Mouse (Mus musculus): Measurements from ENCODE around the gene Ube2cbp.

The Ube2cbp gene

DNA sequence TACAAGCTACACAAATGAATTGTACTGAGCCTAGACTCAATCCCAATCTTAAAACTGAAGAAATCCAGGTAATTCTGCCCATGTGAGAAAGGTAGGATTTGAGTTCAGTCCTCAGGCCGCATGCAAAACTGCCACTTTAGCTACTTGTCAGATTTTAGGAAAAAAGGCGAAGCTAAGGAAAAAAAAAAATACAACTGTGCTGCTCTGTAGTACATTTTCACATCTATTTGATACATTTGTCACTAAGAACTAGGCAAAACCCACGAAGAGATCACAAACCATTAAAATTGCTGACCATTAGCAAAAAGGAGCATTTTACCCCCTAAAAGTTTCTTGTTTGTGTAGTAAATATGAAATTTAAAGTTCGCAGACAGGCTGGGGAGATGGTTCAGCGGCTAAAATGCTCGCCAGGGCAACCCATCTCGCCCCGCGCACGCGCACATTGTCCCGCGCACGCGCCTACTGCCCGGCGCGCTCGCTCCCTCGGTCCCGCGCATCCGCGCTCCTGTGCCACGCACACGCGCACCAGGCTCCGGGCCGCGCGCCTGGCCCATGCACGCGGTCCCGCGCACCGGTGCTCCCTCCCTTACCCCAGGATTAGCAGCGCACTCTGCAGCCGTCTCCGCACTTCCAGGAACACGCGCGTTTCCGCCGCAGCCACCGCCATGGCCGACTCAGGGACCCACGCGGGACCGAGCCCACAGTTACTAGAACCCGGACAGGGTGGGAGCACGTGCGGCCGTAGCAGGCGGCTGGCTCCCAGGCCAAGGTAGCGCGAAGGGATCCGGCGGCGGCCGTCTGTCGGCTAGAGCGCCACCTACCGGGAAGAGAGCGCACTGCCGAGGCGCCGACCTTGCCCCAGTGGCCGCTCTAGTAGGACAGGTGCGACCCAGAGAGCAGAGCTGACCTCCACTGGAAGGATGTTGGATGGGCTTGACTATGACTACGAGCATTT lies at the start of gene Ube2cbp:
Gene Ube2cbp (minus strand): TSS at position 800 of the 955 bp plus-strand sequence.
- DNase-seq, result peak; percentile 89 to 92

DNA sequence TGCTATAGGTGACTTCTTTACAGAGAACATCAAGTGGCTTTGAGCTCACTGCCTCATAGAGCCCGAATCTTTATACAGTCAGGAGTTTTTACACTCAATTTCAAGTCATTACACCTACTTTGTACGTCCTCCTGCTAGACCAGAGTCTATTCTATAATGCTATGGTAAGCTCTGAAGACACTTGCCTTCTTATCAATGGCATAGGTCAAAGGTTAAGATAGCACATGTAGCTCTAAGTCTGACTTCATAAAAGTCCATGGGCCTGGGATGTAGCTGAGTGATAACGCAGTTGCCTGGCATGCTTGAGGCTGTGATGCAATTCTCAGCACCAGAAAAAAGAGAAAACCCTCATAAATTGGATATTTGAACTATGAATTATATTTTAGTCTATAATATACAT lies 49.6 kb upstream of the Ube2cbp start:
- no peak for DNase-seq

DNA sequence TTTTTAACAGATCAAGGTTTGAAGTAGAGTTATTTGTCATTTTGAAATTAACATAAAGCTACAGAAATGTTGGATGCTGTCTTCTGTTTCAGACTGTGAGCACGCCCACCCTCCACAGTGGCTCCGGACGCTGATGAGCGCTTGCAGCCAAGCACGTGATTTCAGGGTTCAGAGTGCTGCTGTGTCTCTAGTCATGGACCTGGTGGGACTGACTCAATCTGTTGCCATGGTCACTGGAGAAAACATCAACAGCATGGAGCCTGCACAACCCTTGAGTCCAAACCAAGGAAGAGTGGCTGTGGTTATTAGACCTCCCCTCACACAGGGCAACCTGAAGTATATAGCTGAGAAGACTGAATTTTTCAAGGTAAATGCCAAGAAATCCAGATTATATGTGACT lies 49.0 kb upstream of the Ube2cbp start:
- peak in 1 of 2 experiments; percentile 4 for DNase-seq

GRCm38 (mm10) chr9:86507437-86507836 lies 42.7 kb upstream of the Ube2cbp start:
- no peak for DNase-seq

DNA sequence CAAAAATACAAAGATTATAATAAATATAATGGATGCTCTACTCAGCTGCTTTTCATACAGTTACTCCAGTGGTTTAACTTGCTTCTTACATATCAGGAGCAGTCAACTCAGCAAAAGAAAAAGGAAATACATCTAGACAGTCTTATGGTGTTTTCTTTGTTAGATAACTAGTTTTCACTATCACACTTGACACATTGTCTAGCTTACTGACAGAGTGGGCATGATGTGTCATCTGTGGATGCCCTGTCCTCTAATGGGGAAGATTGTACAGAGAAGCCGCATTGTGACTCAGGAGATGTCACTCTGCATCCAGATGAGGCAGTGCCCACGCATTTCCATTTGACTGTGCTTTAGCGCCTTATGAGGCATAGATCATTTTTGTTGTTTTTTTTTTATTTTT lies 34.3 kb upstream of the Ube2cbp start:
- no peak for DNase-seq

DNA sequence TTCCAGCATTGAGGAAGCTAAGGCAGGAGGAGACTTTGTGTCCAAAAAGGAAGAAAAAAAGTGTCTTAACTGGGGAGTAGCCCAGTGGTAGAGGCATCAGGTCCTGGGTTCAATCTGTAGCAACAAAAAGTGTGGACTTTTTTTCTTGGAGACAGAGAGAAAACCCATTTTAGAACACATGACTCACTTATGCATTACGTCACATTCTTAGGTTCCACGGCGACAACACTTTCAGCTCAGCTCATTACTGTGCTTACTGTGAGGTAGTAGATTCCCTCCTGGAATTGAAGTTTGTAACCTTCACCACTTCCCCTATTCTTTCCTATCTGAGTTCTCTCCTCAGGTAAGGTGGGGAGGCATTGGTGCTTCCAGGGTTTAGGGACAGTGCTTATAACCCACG lies 31.5 kb upstream of the Ube2cbp start:
- DNase-seq, result no peak

- no peak for DNase-seq
Observed at GRCm38 (mm10) chr9:86491740-86492139, 27.0 kb upstream of the Ube2cbp start.

DNA sequence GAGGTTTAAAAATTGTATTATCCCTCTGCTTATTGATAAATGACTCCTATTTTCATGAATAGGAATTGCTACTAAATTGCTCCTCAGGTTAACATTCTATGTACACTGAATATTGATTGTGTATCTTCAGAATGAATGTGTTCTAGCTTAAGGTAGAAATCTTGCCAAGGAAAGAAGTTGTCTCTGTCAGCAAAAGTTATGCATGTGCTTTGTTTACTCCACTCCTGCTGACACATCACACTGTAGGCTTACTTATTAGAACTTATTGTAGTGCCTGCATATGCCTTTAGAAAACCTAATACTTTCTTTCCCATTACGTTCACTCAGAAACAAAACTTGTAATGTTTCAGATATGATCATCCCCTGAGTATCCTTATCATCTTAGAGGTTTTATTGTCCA lies 17.5 kb upstream of the Ube2cbp start:
- no peak for DNase-seq

DNA sequence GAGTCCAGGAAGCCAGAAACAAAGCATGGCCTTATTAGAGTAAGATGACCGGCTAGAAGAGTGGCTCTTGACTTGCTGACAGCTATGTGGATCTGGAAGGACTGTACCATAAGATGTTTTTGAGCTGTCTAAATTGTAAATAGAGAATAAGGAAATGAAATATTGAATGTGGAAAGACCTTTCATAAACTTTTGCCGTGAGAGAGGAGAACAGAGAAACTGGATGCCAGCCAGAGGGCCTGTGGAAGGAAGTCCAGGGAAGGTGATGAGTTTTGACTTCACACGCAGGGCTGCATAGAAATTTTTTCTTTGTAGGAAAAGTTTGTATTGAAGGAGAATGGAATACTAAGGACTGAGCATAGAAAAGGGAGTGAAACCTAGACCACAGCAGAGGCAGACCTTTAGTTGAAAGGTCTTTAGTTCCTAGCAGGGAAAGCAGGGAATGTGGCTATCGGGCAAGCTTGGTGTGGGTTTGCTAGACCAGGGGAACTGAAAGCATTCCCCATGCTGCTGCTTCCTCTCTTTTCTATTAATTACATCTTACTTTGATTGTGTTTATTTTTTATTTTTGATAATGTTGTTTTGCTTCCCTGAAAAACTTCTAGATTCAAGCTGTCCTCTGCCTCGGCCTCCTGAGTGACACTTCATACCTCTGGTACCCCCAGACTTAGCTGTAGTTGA lies 13.8 kb upstream of the Ube2cbp start:
- peak in 1 of 2 experiments; percentile 11 for DNase-seq

GRCm38 (mm10) chr9:86476763-86477162 lies 12.0 kb upstream of the Ube2cbp start:
- DNase-seq, result no peak

GRCm38 (mm10) chr9:86475956-86476355 lies 11.2 kb upstream of the Ube2cbp start:
- no peak for DNase-seq

DNA sequence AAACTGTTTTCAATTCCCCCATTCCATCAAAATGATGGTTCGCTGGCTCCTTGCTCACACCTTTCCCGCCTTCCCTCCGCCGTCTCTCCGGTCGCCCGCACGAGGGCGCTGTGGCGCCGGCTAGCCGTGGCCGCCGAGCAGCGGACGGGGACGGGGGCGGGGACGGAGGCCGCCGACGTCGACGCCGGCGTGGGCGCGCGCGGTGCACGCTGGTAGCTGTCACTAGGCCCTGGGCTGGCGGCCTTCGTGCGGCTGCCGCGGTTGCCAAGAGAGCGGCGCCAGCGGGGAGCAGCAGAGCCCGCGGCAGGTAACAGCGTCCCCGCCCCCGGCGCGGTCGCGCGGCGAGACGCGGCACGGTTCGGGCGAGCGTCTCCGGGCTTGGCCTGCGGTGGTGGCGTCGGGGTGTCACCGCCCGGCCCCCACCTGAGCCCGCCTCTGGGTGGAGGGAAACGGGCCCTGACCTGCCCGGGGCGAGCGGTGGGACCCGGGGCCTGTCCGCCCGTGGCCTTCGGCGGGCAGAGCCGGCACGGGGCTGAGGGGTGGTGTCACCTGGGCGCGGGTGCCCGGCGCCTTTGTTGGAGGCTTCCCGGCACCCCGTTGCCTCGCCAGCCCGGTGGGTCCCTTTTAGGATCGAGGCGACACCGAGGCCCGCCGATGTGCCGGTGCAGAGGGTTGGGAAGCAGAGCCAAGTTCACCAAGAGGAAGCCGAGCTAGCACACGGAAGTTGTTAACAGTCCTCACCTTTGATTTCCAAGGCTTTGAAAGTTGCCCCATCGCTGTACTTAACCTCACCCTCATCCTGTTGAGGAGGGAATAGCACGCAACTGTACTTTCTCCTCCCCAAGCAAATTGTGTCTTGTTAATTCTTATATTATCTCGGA lies 2.5 kb upstream of the Ube2cbp start, which contains the start of gene Dop1a:
Gene Dop1a (plus strand): TSS at position 165 of the 881 bp plus-strand sequence.
- peak; percentile 94 to 96 for DNase-seq

GRCm38 (mm10) chr9:86453626-86454025 lies 11.1 kb downstream of the Ube2cbp start:
- no peak for DNase-seq

- DNase-seq, result peak; percentile 74 to 78
Observed at GRCm38 (mm10) chr9:86451617-86452016, 13.1 kb downstream of the Ube2cbp start.

GRCm38 (mm10) chr9:86451094-86451493 lies 13.7 kb downstream of the Ube2cbp start:
- DNase-seq, result no peak

- peak; percentile 87 to 88 for DNase-seq
Observed at GRCm38 (mm10) chr9:86449581-86449980, 15.2 kb downstream of the Ube2cbp start.

DNA sequence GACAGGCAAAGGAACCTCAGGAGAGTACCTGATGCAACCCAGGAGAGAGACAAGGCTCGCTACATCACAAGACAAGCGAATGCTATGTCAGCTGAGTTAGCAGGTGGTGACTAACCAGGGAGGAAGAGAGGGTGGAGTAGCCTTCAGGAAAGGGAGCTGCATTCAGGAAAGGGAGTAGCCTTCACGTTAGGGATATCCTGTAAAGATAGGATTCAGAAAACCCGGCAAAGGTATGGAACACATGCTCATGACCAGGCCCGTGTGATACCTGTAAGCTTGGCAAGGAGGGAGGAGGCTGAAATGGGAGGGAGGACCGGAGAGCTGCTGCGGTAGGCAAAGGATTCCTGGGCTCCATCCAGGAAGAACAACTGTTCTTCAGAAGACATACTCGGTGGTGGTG lies 17.3 kb downstream of the Ube2cbp start:
- DNase-seq, result no peak

DNA sequence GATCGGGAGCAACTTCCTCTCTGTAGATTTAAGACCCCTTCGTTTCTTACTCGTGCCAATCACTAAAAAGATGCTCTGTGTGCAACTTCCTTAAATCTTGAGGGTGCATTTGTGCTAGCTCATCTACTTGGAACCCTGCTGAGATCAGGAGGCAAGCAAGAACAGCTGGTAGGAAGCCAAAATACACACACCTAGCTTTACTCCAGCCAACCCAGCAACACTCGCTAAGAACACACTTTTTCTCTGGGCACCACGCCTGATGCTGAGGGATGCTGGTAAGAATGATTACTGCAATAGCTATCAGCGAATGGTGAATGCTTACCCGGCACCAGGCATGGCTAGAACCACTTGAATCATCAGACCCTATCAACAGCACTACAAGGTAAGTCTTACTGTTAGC lies 17.9 kb downstream of the Ube2cbp start:
- DNase-seq, result no peak

GRCm38 (mm10) chr9:86442248-86442647 lies 22.5 kb downstream of the Ube2cbp start:
- no peak for DNase-seq

- DNase-seq, result no peak
Observed at GRCm38 (mm10) chr9:86438337-86439009, 26.3 kb downstream of the Ube2cbp start.

DNA sequence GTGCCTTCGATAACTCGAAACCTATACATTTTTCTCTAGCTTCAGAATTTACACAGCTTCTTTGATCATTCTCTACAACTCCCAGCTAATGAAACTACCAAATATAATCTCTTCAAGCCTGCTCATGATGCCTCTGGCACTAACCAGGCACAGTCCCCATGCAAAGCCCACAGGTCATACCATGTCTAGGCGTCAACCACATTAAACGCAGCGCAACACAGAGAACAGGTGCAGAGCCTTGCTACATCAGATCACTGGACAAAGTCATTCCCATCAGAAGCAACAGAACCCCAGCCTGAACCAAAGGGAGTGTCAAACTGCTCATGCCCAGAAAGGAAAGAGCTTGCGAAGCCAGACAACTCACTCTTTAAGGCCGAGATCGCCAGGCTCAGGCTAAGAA lies 28.1 kb downstream of the Ube2cbp start:
- no peak for DNase-seq

DNA sequence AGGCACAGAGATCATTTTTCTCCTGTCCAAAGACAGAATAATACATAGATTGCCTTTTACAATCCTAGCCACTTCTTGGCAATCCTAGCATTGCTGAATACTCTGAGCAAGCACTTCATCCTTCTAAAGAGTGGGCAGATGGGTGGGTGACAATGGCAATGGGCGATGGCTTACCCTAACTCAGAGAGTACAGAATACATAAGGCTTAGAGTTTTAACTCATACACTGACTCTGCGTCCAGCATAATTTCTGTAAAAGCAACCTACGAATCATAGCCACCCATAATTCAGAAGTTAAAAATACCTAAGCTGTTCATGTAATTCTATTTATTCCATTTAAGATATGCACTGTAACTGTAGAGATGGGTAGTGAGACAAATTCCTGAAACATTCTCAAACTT lies 29.2 kb downstream of the Ube2cbp start:
- DNase-seq, result no peak

Measured in kidney, postnatal 4 days (tissue).